Mouse (Mus musculus): ENCODE results near the gene Jak3.

DNA sequence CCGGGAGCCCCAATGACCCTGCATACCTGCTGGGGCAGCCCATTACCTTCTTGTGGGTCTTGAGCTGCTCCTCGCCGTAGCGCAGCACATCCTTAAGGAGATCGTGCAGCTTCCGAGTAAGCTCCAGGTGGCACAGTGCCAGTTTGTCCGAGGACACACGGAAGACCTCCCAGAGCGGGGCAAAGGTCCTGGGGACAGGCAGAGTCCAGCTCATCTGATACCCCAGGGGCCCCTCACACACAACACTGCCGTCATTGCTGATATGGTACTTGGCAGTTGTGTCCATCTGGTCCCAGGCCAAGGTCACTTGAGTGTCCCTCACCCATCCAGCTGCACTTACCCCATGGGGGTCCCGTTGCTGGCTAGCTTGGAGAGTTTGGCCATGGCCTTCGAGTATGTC lies 41.0 kb downstream of the Jak3 start:
- TF ChIP-seq POLR2A (IDR thresholded peaks at IDR 0.05; ENCODE audit: borderline replicate concordance, extremely low read depth, low read depth, low read length) (no peak), CTCF (IDR thresholded peaks at IDR 0.05; ENCODE audit: insufficient read depth, low read length) (no peak)

Data from lung, adult 2 months (tissue).